Mouse (Mus musculus) G1E (cell line): ENCODE data around the gene Dscam.

Source experiments
- CTCF ChIP-seq: IDR thresholded peaks from 2 replicates; pipeline ENCODE4 v1.5.1; 2012; ENCODE audit warnings: low read depth, low read length, inconsistent platforms, mixed read lengths
- GATA1 ChIP-seq: IDR thresholded peaks from 2 replicates; pipeline ENCODE4 v1.6.1; 2012; ENCODE audit warnings: borderline replicate concordance, low read length, inconsistent platforms, mixed read lengths
- GATA2 ChIP-seq: IDR thresholded peaks from 2 replicates; pipeline ENCODE4 v1.6.1; 2012; ENCODE audit warnings: low read depth, low read length, inconsistent platforms, borderline replicate concordance
- TAL1 ChIP-seq: conservative IDR thresholded peaks from 2 replicates; pipeline ENCODE4 v1.6.1; 2012; ENCODE audit warnings: low read depth, low read length, inconsistent platforms, mixed read lengths

DNA sequence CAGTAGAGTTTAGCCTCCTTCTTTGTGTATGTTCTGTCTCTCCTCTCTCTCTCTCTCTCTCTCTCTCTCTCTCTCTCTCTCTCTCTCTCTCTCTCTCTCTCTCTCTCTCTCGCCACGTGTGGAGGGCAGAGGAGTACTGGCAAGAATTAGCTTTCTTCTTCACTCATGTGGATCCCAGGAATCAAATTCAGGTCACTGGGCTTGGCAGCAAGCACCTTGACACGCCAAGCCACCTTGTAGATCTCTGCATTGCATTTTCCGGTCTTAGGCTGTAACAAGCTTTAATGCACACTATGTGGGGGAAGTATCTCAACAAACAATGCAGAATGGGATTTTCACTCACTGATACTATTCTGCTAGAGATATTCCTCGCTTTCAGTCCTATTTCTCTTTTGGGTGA, 449.9 kb downstream of the Dscam start:
- TF ChIP-seq CTCF (no peak), GATA1 (no peak), TAL1 (no peak), GATA2 (no peak)
